ENCODE assay signal across 12 mouse cellular contexts in the genomic region with DNA sequence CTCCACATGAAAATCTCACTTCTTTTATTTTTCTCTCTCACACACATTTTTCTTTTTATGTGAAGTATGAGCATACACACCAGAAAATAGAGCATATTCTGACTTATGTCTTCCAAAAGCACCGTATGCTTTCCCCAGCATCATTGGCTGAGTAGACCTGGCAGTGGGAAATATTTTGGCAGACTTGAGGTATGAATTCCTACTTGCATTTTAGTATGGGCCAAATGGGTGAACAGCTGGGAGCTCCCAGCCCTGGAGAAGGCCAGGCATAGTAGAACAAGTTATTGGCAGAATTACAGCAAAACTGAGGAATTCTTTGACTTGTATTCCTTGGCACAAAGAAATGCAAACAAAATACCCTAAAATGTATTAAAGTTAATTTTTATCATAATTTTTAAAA.
DNase-seq lines count a peak whose midpoint lies in the region; TF ChIP-seq lines count a peak whose summit lies in the region.
"Had no signal": no experiment of that assay in that cellular context is flagged by ENCODE, and none has a peak within 500 bp of the region (broad histone marks: within the 10 kb centered on the region; RNA-seq: fewer than 3 reads in every experiment).

No protein-coding gene starts in this region.

- intact Hi-C loops in left cerebral cortex, adult 2 months (cut with DNase I) = no loop called here

- TF ChIP-seq CTCF in left cerebral cortex, adult 2 months (IDR thresholded peaks at IDR 0.05) = no peak

- peak; percentile 24 for DNase-seq in left cerebral cortex, adult 11 months (ENCODE audit: low spot score)
- DNase-seq in left cerebral cortex, adult 2 months (ENCODE audit: extremely low spot score in 1 of 2, low spot score in 2 of 2) = no peak
- DNase-seq in cerebellum, adult 9-10 months = peak; percentile 62
- peak; percentile 40 to 43 for DNase-seq in layer of hippocampus, adult 8-10 months (ENCODE audit: low spot score in 2 of 2)
- peak; percentile 1 for DNase-seq in right cerebral cortex, postnatal 4 days
- no peak for DNase-seq in adrenal gland, postnatal 14 days
- no peak for DNase-seq in heart, postnatal 4 days
- no peak for DNase-seq in urinary bladder, postnatal 4 days (ENCODE audit: low spot score in 2 of 2)
- DNase-seq: heart, adult 11 months; heart, postnatal 36 days; liver, embryonic 13.5 days; lung, postnatal 4 days had no signal

- no peak overlapping the region for H3K27ac ChIP-seq in left cerebral cortex, adult 2 months
- H3K27ac ChIP-seq: liver, embryonic 13.5 days had no signal

- H3K4me3 ChIP-seq in left cerebral cortex, adult 2 months = no peak overlapping the region
- H3K4me3 ChIP-seq: liver, embryonic 13.5 days had no signal

Comparison
In these comparisons a context has a peak if more than half of its experiments do, and no peak if none do; other contexts are left out.
1. DNase-seq: peak in left cerebral cortex, adult 11 months (single experiment), cerebellum, adult 9-10 months (single experiment), layer of hippocampus, adult 8-10 months (2 of 2) and right cerebral cortex, postnatal 4 days (single experiment); none in left cerebral cortex, adult 2 months (0 of 2), adrenal gland, postnatal 14 days (single experiment), heart, postnatal 4 days (single experiment) and urinary bladder, postnatal 4 days (0 of 2).